Mouse (Mus musculus) ES-Bruce4 (cell line): Measurements from ENCODE around the gene Aknad1. TPM values are rescaled to one million over a fixed set of nuclear protein-coding genes. Genes with fewer than 3 reads are reported as not detected.

Experiments used
- H3K27ac ChIP-seq: 2 replicates; pipeline ENCODE4 v1.5.1; 2012; ENCODE audit warnings: low read length, inconsistent platforms; ENCODE audit not compliant: insufficient read depth
- H3K27me3 ChIP-seq: 2 replicates; pipeline ENCODE4 v1.6.1; 2012; ENCODE audit warnings: mild to moderate bottlenecking, low read length, inconsistent platforms; ENCODE audit not compliant: control insufficient read depth, poor library complexity, insufficient read depth, severe bottlenecking
- H3K36me3 ChIP-seq: 2 replicates; pipeline ENCODE4 v1.6.1; 2012; ENCODE audit warnings: inconsistent platforms, mild to moderate bottlenecking, low read length, moderate library complexity; ENCODE audit not compliant: control insufficient read depth, poor library complexity, insufficient read depth, severe bottlenecking
- H3K4me1 ChIP-seq: one replicate; pipeline ENCODE4 v1.8.1; 2011; ENCODE audit warnings: low read length; ENCODE audit not compliant: control insufficient read depth, insufficient read depth
- H3K4me3 ChIP-seq: 2 replicates; pipeline ENCODE4 v1.5.1; 2011; ENCODE audit warnings: low read depth, mild to moderate bottlenecking, low read length
- H3K9ac ChIP-seq: 2 replicates; pipeline ENCODE4 v1.6.1; 2012; ENCODE audit warnings: low read depth, mild to moderate bottlenecking, inconsistent platforms; ENCODE audit not compliant: poor library complexity, severe bottlenecking
- H3K9me3 ChIP-seq: replicated peaks from 2 replicates; pipeline ENCODE4 v1.6.1; 2012; ENCODE audit warnings: mild to moderate bottlenecking, low read length, inconsistent platforms; ENCODE audit not compliant: control insufficient read depth, poor library complexity, insufficient read depth, severe bottlenecking
- CTCF ChIP-seq: IDR thresholded peaks from one replicate; pipeline ENCODE4 v1.8.1; 2011; ENCODE audit warnings: low read depth, low read length
- EP300 ChIP-seq: IDR thresholded peaks from 2 replicates; pipeline ENCODE4 v1.6.1; 2011; ENCODE audit warnings: low read depth, low read length; ENCODE audit not compliant: insufficient read depth
- POLR2A ChIP-seq: IDR thresholded peaks from one replicate; pipeline ENCODE4 v1.8.1; 2011; ENCODE audit warnings: low read length; ENCODE audit not compliant: insufficient read depth
- polyA plus RNA-seq: library from polyadenylated mRNA; stranded (reverse); fragments of >200 nt; gene quantifications from 2 replicates; pipeline ENCODE4 v1.2.4, GENCODE M21; 2011; ENCODE audit warnings: low read depth; ENCODE audit not compliant: missing spikeins, insufficient read depth, insufficient read length

The Aknad1 gene
- polyA plus RNA-seq, 1 experiment, result not detected

- H3K9ac ChIP-seq, result no peak overlapping the region
- H3K36me3 ChIP-seq, result no peaks in the 10 kb centered on the region
- H3K9me3 ChIP-seq, result no peaks in the 10 kb centered on the region
- no peaks in the 10 kb centered on the region for H3K27me3 ChIP-seq
- H3K4me1 ChIP-seq, result no peaks in the 10 kb centered on the region
- no peak overlapping the region for H3K27ac ChIP-seq
- H3K4me3 ChIP-seq, result no peak overlapping the region
- TF ChIP-seq POLR2A, result no peak
- no peak for TF ChIP-seq EP300
- no peak for TF ChIP-seq CTCF
Measured at GRCm38 (mm10) chr3:108792420-108792819, 53.0 kb downstream of the Aknad1 start.

- no peaks in the 10 kb centered on the region; the same call in 1 of the 2 replicates for H3K36me3 ChIP-seq
- no peaks in the 10 kb centered on the region for H3K27me3 ChIP-seq
- TF ChIP-seq CTCF (no peak), EP300 (no peak), POLR2A (no peak)
- no peak overlapping the region for H3K27ac ChIP-seq
- H3K9me3 ChIP-seq, result no peaks in the 10 kb centered on the region
- no peaks in the 10 kb centered on the region for H3K4me1 ChIP-seq
- no peak overlapping the region for H3K4me3 ChIP-seq
- no peak overlapping the region for H3K9ac ChIP-seq
Measured at GRCm38 (mm10) chr3:108794780-108795179, 55.3 kb downstream of the Aknad1 start.

GRCm38 (mm10) chr3:108795554-108796299, 56.3 kb downstream of the Aknad1 start:
- Histone ChIP-seq H3K4me3 (no peak overlapping the region), H3K9ac (no peak overlapping the region), H3K4me1 (no peaks in the 10 kb centered on the region), H3K27me3 (no peaks in the 10 kb centered on the region), H3K27ac (no peak overlapping the region), H3K36me3 (no peaks in the 10 kb centered on the region; the same call in 1 of the 2 replicates), H3K9me3 (no peaks in the 10 kb centered on the region)
- TF ChIP-seq EP300, result no peak
- no peak for TF ChIP-seq POLR2A
- TF ChIP-seq CTCF, result no peak

- Histone ChIP-seq H3K9ac (no peak overlapping the region), H3K36me3 (no peaks in the 10 kb centered on the region; the same call in 1 of the 2 replicates), H3K27ac (no peak overlapping the region), H3K4me3 (no peak overlapping the region), H3K4me1 (no peaks in the 10 kb centered on the region), H3K9me3 (no peaks in the 10 kb centered on the region), H3K27me3 (no peaks in the 10 kb centered on the region)
- TF ChIP-seq EP300 (no peak), CTCF (no peak), POLR2A (no peak)
Measured at GRCm38 (mm10) chr3:108796386-108796785, 56.9 kb downstream of the Aknad1 start.

GRCm38 (mm10) chr3:108797723-108798122, 58.3 kb downstream of the Aknad1 start:
- no peaks in the 10 kb centered on the region for H3K4me1 ChIP-seq
- no peak overlapping the region for H3K27ac ChIP-seq
- no peak overlapping the region for H3K9ac ChIP-seq
- no peaks in the 10 kb centered on the region for H3K27me3 ChIP-seq
- no peak overlapping the region for H3K4me3 ChIP-seq
- TF ChIP-seq EP300 (no peak), POLR2A (no peak), CTCF (no peak)
- no peaks in the 10 kb centered on the region for H3K9me3 ChIP-seq
- peaks cover 3% of the 10 kb centered on the region; the same call in 1 of the 2 replicates for H3K36me3 ChIP-seq

- TF ChIP-seq POLR2A (no peak), CTCF (no peak), EP300 (no peak)
- Histone ChIP-seq H3K27me3 (no peaks in the 10 kb centered on the region), H3K27ac (no peak overlapping the region), H3K9me3 (no peaks in the 10 kb centered on the region), H3K36me3 (peaks cover 3% of the 10 kb centered on the region; the same call in 1 of the 2 replicates), H3K9ac (no peak overlapping the region), H3K4me1 (no peaks in the 10 kb centered on the region), H3K4me3 (no peak overlapping the region)
Measured at GRCm38 (mm10) chr3:108798375-108798774, 58.9 kb downstream of the Aknad1 start.
